Mouse (Mus musculus) CD4-positive helper T cell, adult 2 months (primary cell): ENCODE results near the gene Olfr452.

Source experiments
- DNase-seq: peaks from one replicate; pipeline ENCODE4 v3.0.0-alpha.2; 2012; ENCODE audit warnings: low read depth, missing footprints, low spot score

The Olfr452 gene

GRCm38 (mm10) chr6:42784793-42785192 lies at the start of gene Olfr452:
Gene Olfr452 (plus strand): TSS chr6:42785093.
- DNase-seq = no peak

- DNase-seq = no peak
Measured at GRCm38 (mm10) chr6:42739071-42739470, 45.8 kb upstream of the Olfr452 start, which contains the start of gene Olfr453. Gene Olfr453 (plus strand): TSS chr6:42739371.

- no peak for DNase-seq
Measured at GRCm38 (mm10) chr6:42742303-42742702, 42.6 kb upstream of the Olfr452 start.

- DNase-seq = no peak
Measured at GRCm38 (mm10) chr6:42747846-42748245, 37.0 kb upstream of the Olfr452 start.

GRCm38 (mm10) chr6:42756104-42756503 lies 28.8 kb upstream of the Olfr452 start, which contains the start of gene Olfr38:
Gene Olfr38 (plus strand): TSS chr6:42756404.
- DNase-seq = no peak

GRCm38 (mm10) chr6:42777066-42777465 lies 7.8 kb upstream of the Olfr452 start:
- DNase-seq = no peak

- no peak for DNase-seq
Measured at GRCm38 (mm10) chr6:42790247-42790948, 5.5 kb downstream of the Olfr452 start.

- no peak for DNase-seq
Measured at GRCm38 (mm10) chr6:42790949-42791556, 6.2 kb downstream of the Olfr452 start.

GRCm38 (mm10) chr6:42794982-42795381 lies 10.1 kb downstream of the Olfr452 start:
- DNase-seq = no peak

GRCm38 (mm10) chr6:42811639-42812038 lies 26.7 kb downstream of the Olfr452 start, which contains the start of gene Olfr450:
Gene Olfr450 (plus strand): TSS chr6:42811939.
- DNase-seq = peak; percentile 8

GRCm38 (mm10) chr6:42834084-42834483 lies 49.2 kb downstream of the Olfr452 start, which contains the start of gene Olfr449:
Gene Olfr449 (plus strand): TSS chr6:42834384.
- no peak for DNase-seq
